Comparison of ENCODE assay signal across 9 mouse cellular contexts in the genomic region with DNA sequence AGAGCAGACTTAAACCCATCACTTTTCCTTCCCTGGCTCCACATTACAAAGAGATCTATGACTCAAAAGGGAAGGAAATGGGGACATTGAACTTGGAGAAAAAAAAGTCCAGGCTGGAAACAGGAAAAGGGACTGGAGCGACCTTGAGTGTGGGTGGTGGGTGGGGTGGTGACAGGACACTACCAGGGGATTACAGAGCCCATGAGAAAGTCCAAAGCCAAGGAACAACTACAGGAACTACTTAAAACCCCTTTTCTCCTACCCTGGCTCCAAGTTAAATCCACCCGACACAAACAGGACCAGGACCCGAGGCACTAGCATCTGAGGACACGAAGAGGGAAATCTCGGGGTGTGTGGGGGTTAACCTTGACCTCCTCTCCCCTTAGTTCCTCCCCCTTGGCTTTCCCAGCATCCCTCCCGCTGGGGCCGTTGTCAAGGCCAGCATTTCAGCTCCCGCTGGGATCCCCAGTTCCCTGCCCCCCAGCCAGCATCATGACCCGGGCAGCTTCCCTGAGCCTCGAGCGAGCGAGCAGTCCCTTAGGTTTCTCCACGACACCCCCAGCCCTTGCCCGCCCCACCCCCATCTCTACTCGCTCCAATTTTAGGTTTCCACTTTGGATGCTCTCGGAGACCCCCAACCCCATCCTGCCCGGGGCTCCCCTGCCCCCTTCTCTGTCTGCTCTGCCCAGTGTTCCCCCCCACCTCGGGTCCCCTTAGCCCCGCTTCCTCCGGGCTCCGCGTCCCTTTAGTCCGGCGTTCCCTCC. TPM values are rescaled to one million over a fixed set of nuclear protein-coding genes. Genes with fewer than 3 reads are reported as not detected.
A peak's percentile ranks its signal among the peaks of the same experiment; 100 is the strongest.
DNase-seq lines count a peak whose midpoint lies in the region; ATAC-seq and TF ChIP-seq lines count a peak whose summit lies in the region.
"Had no signal": no experiment of that assay in that cellular context is flagged by ENCODE, and none has a peak within 500 bp of the region (broad histone marks: within the 10 kb centered on the region; RNA-seq: fewer than 3 reads in every experiment).

No protein-coding gene starts in this region.

- no peak for TF ChIP-seq POLR2A in brain, embryonic 14.5 days (IDR thresholded peaks at IDR 0.05; ENCODE audit: borderline replicate concordance, extremely low read depth, insufficient read depth, insufficient read length, poor library complexity, severe bottlenecking)

- H3K9ac ChIP-seq in forebrain, embryonic 15.5 days (replicated peaks) = peak overlapping the region; percentile 87
- H3K9ac ChIP-seq in hindbrain, embryonic 12.5 days = peak overlapping the region; percentile 96
- H3K9ac ChIP-seq in limb, embryonic 12.5 days (replicated peaks) = peak overlapping the region; percentile 90
- peak overlapping the region; percentile 97 for H3K9ac ChIP-seq in midbrain, embryonic 13.5 days (replicated peaks)
- peak overlapping the region; percentile 97 for H3K9ac ChIP-seq in stomach, embryonic 16.5 days (ENCODE audit: low read length)

- H3K4me2 ChIP-seq in forebrain, embryonic 15.5 days (replicated peaks) = peak overlapping the region; percentile 81
- peak overlapping the region; percentile 89 for H3K4me2 ChIP-seq in hindbrain, embryonic 12.5 days (replicated peaks)
- peak overlapping the region; percentile 91 for H3K4me2 ChIP-seq in limb, embryonic 12.5 days
- H3K4me2 ChIP-seq in midbrain, embryonic 13.5 days (replicated peaks) = peak overlapping the region; percentile 93
- peak overlapping the region; percentile 86 for H3K4me2 ChIP-seq in stomach, embryonic 16.5 days (ENCODE audit: low read depth, low read length)

- WGBS in forebrain, embryonic 15.5 days = under 1% methylated on average over 21 of the region's 24 CpGs
- WGBS in hindbrain, embryonic 12.5 days = 1% methylated on average over 22 of the region's 24 CpGs
- WGBS in limb, embryonic 12.5 days = 0% methylated on average over 24 of the region's 24 CpGs
- WGBS in midbrain, embryonic 13.5 days = 0% methylated on average over 19 of the region's 24 CpGs
- under 1% methylated on average over 22 of the region's 24 CpGs for WGBS in stomach, embryonic 16.5 days

- H3K4me1 ChIP-seq in forebrain, embryonic 15.5 days = peaks cover 44% of the 10 kb centered on the region
- peaks cover 41% of the 10 kb centered on the region for H3K4me1 ChIP-seq in hindbrain, embryonic 12.5 days
- peaks cover 39% of the 10 kb centered on the region for H3K4me1 ChIP-seq in limb, embryonic 12.5 days (replicated peaks)
- H3K4me1 ChIP-seq in midbrain, embryonic 13.5 days (replicated peaks) = peaks cover 51% of the 10 kb centered on the region
- H3K4me1 ChIP-seq in stomach, embryonic 16.5 days (ENCODE audit: control insufficient read depth, insufficient read depth, low read length) = peaks cover 27% of the 10 kb centered on the region

- DNase-seq in layer of hippocampus, adult 9-11 months = peak; percentile 44
- DNase-seq in layer of hippocampus, adult 9-10 months (ENCODE audit: low spot score) = no peak
- peak; percentile 51 for DNase-seq in brain, embryonic 14.5 days (ENCODE audit: low read depth)

- peak overlapping the region; percentile 79 for H3K4me3 ChIP-seq in forebrain, embryonic 15.5 days
- H3K4me3 ChIP-seq in hindbrain, embryonic 12.5 days = peak overlapping the region; percentile 91
- H3K4me3 ChIP-seq in limb, embryonic 12.5 days (replicated peaks) = peak overlapping the region; percentile 94
- H3K4me3 ChIP-seq in midbrain, embryonic 13.5 days (replicated peaks) = peak overlapping the region; percentile 83
- H3K4me3 ChIP-seq in stomach, embryonic 16.5 days (replicated peaks; ENCODE audit: low read length) = peak overlapping the region; percentile 100

- no peaks in the 10 kb centered on the region for H3K9me3 ChIP-seq in forebrain, embryonic 15.5 days
- H3K9me3 ChIP-seq in hindbrain, embryonic 12.5 days (replicated peaks) = no peaks in the 10 kb centered on the region
- H3K9me3 ChIP-seq in limb, embryonic 12.5 days = no peaks in the 10 kb centered on the region
- no peaks in the 10 kb centered on the region for H3K9me3 ChIP-seq in midbrain, embryonic 13.5 days
- H3K9me3 ChIP-seq in stomach, embryonic 16.5 days (replicated peaks; ENCODE audit: control insufficient read depth, low read length) = no peaks in the 10 kb centered on the region

- H3K27ac ChIP-seq in forebrain, embryonic 15.5 days (replicated peaks) = peak overlapping the region; percentile 85
- peak overlapping the region; percentile 94 for H3K27ac ChIP-seq in hindbrain, embryonic 12.5 days
- peak overlapping the region; percentile 85 for H3K27ac ChIP-seq in limb, embryonic 12.5 days
- H3K27ac ChIP-seq in midbrain, embryonic 13.5 days = peak overlapping the region; percentile 90
- H3K27ac ChIP-seq in stomach, embryonic 16.5 days (ENCODE audit: low read length) = peak overlapping the region; percentile 95

- no peak for TF ChIP-seq CTCF in brain, embryonic 14.5 days (IDR thresholded peaks at IDR 0.05; ENCODE audit: borderline replicate concordance, extremely low read depth, insufficient read depth, insufficient read length)

- H3K36me3 ChIP-seq in forebrain, embryonic 15.5 days = no peaks in the 10 kb centered on the region
- no peaks in the 10 kb centered on the region for H3K36me3 ChIP-seq in hindbrain, embryonic 12.5 days
- H3K36me3 ChIP-seq in limb, embryonic 12.5 days = no peaks in the 10 kb centered on the region
- H3K36me3 ChIP-seq in midbrain, embryonic 13.5 days = no peaks in the 10 kb centered on the region
- 0 out of 2 replicates have a peak, but pooled peaks cover 5% of the 10 kb centered on the region for H3K36me3 ChIP-seq in stomach, embryonic 16.5 days (ENCODE audit: control insufficient read depth, insufficient read depth, low read length)

- peak; percentile 69 for ATAC-seq in forebrain, embryonic 15.5 days (replicated peaks)
- ATAC-seq in hindbrain, embryonic 12.5 days (ENCODE audit: low FRiP score) = peak; percentile 74
- peak; percentile 54 for ATAC-seq in limb, embryonic 12.5 days (ENCODE audit: insufficient number of reproducible peaks, insufficient read depth, low FRiP score, low TSS enrichment, low read depth)
- peak; percentile 72 for ATAC-seq in midbrain, embryonic 13.5 days
- peak; percentile 9; the same call in 1 of the 2 replicates for ATAC-seq in stomach, embryonic 16.5 days (ENCODE audit: insufficient read depth, low FRiP score)

- no peaks in the 10 kb centered on the region for H3K27me3 ChIP-seq in forebrain, embryonic 15.5 days
- no peaks in the 10 kb centered on the region for H3K27me3 ChIP-seq in hindbrain, embryonic 12.5 days
- no peaks in the 10 kb centered on the region for H3K27me3 ChIP-seq in limb, embryonic 12.5 days
- H3K27me3 ChIP-seq in midbrain, embryonic 13.5 days = no peaks in the 10 kb centered on the region
- H3K27me3 ChIP-seq in stomach, embryonic 16.5 days (ENCODE audit: control insufficient read depth, insufficient read depth, low read length) = no peaks in the 10 kb centered on the region
- H3K27me3 ChIP-seq: Patski had no signal

RNA-seq across cellular contexts. Expression of a gene that starts 0.6 kb away (rescaled TPM):
- 225 and 256 TPM in 2 replicates for polyA plus RNA-seq in brain, embryonic 14.5 days (2012; rRNA removed)
- polyA plus RNA-seq in forebrain, embryonic 15.5 days (2015; fragmentation: Nextera tagmentation; extraction: Ambion mirVana) = 196 and 213 TPM in 2 replicates
- polyA plus RNA-seq in hindbrain, embryonic 12.5 days (2016; fragmentation: Nextera tagmentation; extraction: Ambion mirVana) = 127 and 132 TPM in 2 replicates
- polyA plus RNA-seq in limb, embryonic 12.5 days (2016; fragmentation: Nextera tagmentation; extraction: Ambion mirVana) = 46.5 and 50.0 TPM in 2 replicates
- 138 and 159 TPM in 2 replicates for polyA plus RNA-seq in midbrain, embryonic 13.5 days (2015; fragmentation: Nextera tagmentation; extraction: Ambion mirVana)
- 34.1 and 35.0 TPM in 2 replicates for polyA plus RNA-seq in stomach, embryonic 16.5 days (2015; fragmentation: Nextera tagmentation; extraction: Ambion mirVana)

RNA-seq across cellular contexts. Expression of a gene that starts 32.3 kb away (rescaled TPM):
- 20.6 and 42.0 TPM in 2 replicates for polyA plus RNA-seq in brain, embryonic 14.5 days (2012; rRNA removed)
- 54.5 and 59.3 TPM in 2 replicates for polyA plus RNA-seq in forebrain, embryonic 15.5 days (2015; fragmentation: Nextera tagmentation; extraction: Ambion mirVana)
- polyA plus RNA-seq in hindbrain, embryonic 12.5 days (2016; fragmentation: Nextera tagmentation; extraction: Ambion mirVana) = 55.3 and 62.2 TPM in 2 replicates
- polyA plus RNA-seq in limb, embryonic 12.5 days (2016; fragmentation: Nextera tagmentation; extraction: Ambion mirVana) = 105 TPM in 2 replicates
- polyA plus RNA-seq in midbrain, embryonic 13.5 days (2015; fragmentation: Nextera tagmentation; extraction: Ambion mirVana) = 44.6 and 47.8 TPM in 2 replicates
- 75.9 and 88.6 TPM in 2 replicates for polyA plus RNA-seq in stomach, embryonic 16.5 days (2015; fragmentation: Nextera tagmentation; extraction: Ambion mirVana)

RNA-seq across cellular contexts. Expression of a gene that starts 37.7 kb away (rescaled TPM):
- 2.5 and 2.6 TPM in 2 replicates for polyA plus RNA-seq in brain, embryonic 14.5 days (2012; rRNA removed)
- polyA plus RNA-seq in forebrain, embryonic 15.5 days (2015; fragmentation: Nextera tagmentation; extraction: Ambion mirVana) = 1.4 and 1.7 TPM in 2 replicates
- 3.7 and 4.1 TPM in 2 replicates for polyA plus RNA-seq in hindbrain, embryonic 12.5 days (2016; fragmentation: Nextera tagmentation; extraction: Ambion mirVana)
- polyA plus RNA-seq in limb, embryonic 12.5 days (2016; fragmentation: Nextera tagmentation; extraction: Ambion mirVana) = 5.2 and 6.4 TPM in 2 replicates
- polyA plus RNA-seq in midbrain, embryonic 13.5 days (2015; fragmentation: Nextera tagmentation; extraction: Ambion mirVana) = 2.3 TPM in 2 replicates
- 20.7 and 22.5 TPM in 2 replicates for polyA plus RNA-seq in stomach, embryonic 16.5 days (2015; fragmentation: Nextera tagmentation; extraction: Ambion mirVana)

RNA-seq across cellular contexts. Expression of a gene that starts 57.3 kb away (rescaled TPM):
- 1.6 and 6.4 TPM in 2 replicates for polyA plus RNA-seq in brain, embryonic 14.5 days (2012; rRNA removed)
- 4.5 and 5.5 TPM in 2 replicates for polyA plus RNA-seq in forebrain, embryonic 15.5 days (2015; fragmentation: Nextera tagmentation; extraction: Ambion mirVana)
- 3.9 and 4.4 TPM in 2 replicates for polyA plus RNA-seq in hindbrain, embryonic 12.5 days (2016; fragmentation: Nextera tagmentation; extraction: Ambion mirVana)
- polyA plus RNA-seq in limb, embryonic 12.5 days (2016; fragmentation: Nextera tagmentation; extraction: Ambion mirVana) = 0.04 and 0.16 TPM in 2 replicates
- polyA plus RNA-seq in midbrain, embryonic 13.5 days (2015; fragmentation: Nextera tagmentation; extraction: Ambion mirVana) = 5.1 and 6.9 TPM in 2 replicates
- polyA plus RNA-seq in stomach, embryonic 16.5 days (2015; fragmentation: Nextera tagmentation; extraction: Ambion mirVana) = 0.19 and 0.36 TPM in 2 replicates
- polyA plus RNA-seq: Patski had no signal

Comparison
In these comparisons a context has a peak if more than half of its experiments do, and no peak if none do; other contexts are left out.
1. ATAC-seq: peak in every context shown above with its lines; median percentile 74 in hindbrain, embryonic 12.5 days; 72 in midbrain, embryonic 13.5 days; 69 in forebrain, embryonic 15.5 days; 54 in limb, embryonic 12.5 days; 9 in stomach, embryonic 16.5 days.